Mouse (Mus musculus) midbrain, embryonic 10.5 days (tissue): Measurements from ENCODE around the gene Pdhx. TPM values are rescaled to one million over a fixed set of nuclear protein-coding genes. Genes with fewer than 3 reads are reported as not detected.

Source experiments
- DNase-seq: peaks from one replicate; pipeline ENCODE4 v3.0.0-alpha.2; 2017; ENCODE audit warnings: low spot score
- H3K27ac ChIP-seq: fragments of 300-500 bp; sonication (generic); replicated peaks from 2 replicates; pipeline ENCODE4 v1.5.1; 2016; ENCODE audit warnings: mild to moderate bottlenecking
- H3K27me3 ChIP-seq: fragments of 300-500 bp; sonication (generic); 2 replicates; pipeline ENCODE4 v1.6.1; 2016; ENCODE audit warnings: low read depth, mild to moderate bottlenecking; ENCODE audit not compliant: poor library complexity, severe bottlenecking
- H3K36me3 ChIP-seq: fragments of 300-500 bp; sonication (generic); 2 replicates; pipeline ENCODE4 v1.6.1; 2016; ENCODE audit warnings: mild to moderate bottlenecking, moderate library complexity
- H3K4me1 ChIP-seq: fragments of 300-500 bp; sonication (generic); 2 replicates; pipeline ENCODE4 v1.6.1; 2016
- H3K4me3 ChIP-seq: fragments of 300-500 bp; sonication (generic); 2 replicates; pipeline ENCODE4 v1.5.1; 2016; ENCODE audit warnings: mild to moderate bottlenecking, moderate library complexity
- H3K9me3 ChIP-seq: fragments of 300-500 bp; sonication (generic); replicated peaks from 2 replicates; pipeline ENCODE4 v1.6.1; 2016; ENCODE audit warnings: mild to moderate bottlenecking
- WGBS: fragments of 180-500 bp; shearing (Covaris S2); methylation state at CpG from one replicate; pipeline ENCODE4 v1.1.7; 2016; 5-methylcytosine and 5-hydroxymethylcytosine counted together
- polyA plus RNA-seq: library from polyadenylated mRNA; unstranded; fragments of >200 nt; fragmentation: Nextera tagmentation; extraction: Ambion mirVana; gene quantifications from 2 replicates; pipeline ENCODE4 v1.2.1, GENCODE M21; 2016

The Pdhx gene
- polyA plus RNA-seq, 1 experiment from 2014 or later, result 41.3 TPM

GRCm38 (mm10) chr2:102979519-102979918 is 93.8 kb downstream of the Pdhx start:
- Histone ChIP-seq H3K27ac (no peak overlapping the region), H3K27me3 (no peaks in the 10 kb centered on the region), H3K4me1 (no peaks in the 10 kb centered on the region), H3K9me3 (no peaks in the 10 kb centered on the region), H3K36me3 (no peaks in the 10 kb centered on the region), H3K4me3 (no peak overlapping the region)
- 92% methylated on average over 2 of the region's 2 CpGs for WGBS
- no peak for DNase-seq

DNA sequence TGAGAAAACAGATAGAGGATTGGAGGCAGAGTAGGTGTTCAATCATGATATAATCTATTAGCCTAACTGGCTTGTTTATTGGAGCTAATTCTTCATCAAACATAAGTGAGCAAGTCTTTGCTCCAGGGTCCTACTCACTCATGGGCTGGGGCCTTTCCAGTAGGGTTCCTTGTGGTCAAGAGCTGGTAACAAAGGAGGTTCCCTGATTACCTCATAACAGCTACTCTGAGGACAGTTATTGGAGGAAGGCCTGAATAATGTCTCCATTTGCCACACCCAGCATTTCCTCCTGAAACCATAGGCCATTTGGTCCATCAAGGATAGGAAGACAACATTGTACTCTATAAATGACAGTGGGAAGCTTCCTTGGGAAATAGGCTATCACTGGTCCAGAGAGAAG is 94.2 kb downstream of the Pdhx start:
- Histone ChIP-seq H3K27ac (no peak overlapping the region), H3K4me3 (no peak overlapping the region), H3K4me1 (no peaks in the 10 kb centered on the region), H3K36me3 (no peaks in the 10 kb centered on the region), H3K27me3 (no peaks in the 10 kb centered on the region), H3K9me3 (no peaks in the 10 kb centered on the region)
- no peak for DNase-seq

DNA sequence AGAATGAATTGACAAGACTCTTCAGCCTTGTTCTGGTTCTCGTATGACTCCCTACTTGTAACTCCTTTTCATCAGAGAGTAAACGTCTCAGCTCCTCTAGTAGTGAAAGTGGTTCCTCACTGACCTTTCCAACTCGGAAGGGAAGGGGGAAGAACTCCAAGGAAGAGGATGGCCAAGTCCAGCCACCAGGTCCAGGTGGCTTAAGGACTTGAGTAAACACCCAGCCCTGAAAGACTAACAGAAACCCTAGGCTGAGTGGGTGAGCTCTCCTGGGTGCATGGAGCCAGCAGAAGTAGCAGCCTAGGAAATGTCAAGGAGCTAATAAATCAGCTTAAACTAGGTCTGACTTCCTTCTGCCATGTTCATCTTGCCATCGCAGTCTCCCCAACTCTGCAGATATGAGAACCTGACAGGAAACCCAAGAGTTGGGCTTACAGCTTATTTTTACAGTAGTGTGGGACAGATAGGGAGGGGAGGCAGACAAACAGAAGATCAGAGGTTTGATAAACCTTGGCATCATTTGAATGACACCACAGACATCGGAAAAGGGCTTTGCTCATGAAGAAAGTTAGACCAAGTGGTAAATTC is 97.9 kb downstream of the Pdhx start:
- 88% methylated on average over 5 of the region's 5 CpGs for whole genome bisulfite sequencing

GRCm38 (mm10) chr2:102973115-102973514 is 100.2 kb downstream of the Pdhx start:
- no peaks in the 10 kb centered on the region for H3K4me1 ChIP-seq
- H3K27me3 ChIP-seq, result no peaks in the 10 kb centered on the region
- no peak for DNase-seq
- H3K36me3 ChIP-seq, result no peaks in the 10 kb centered on the region
- no peaks in the 10 kb centered on the region for H3K9me3 ChIP-seq
- H3K27ac ChIP-seq, result no peak overlapping the region
- 92% methylated on average over 3 of the region's 3 CpGs for WGBS
- no peak overlapping the region for H3K4me3 ChIP-seq

More for the DNA sequence above, 97.9 kb downstream of the Pdhx start:
- Histone ChIP-seq H3K27ac (no peak overlapping the region), H3K27me3 (no peaks in the 10 kb centered on the region), H3K36me3 (no peaks in the 10 kb centered on the region), H3K4me3 (no peak overlapping the region), H3K4me1 (no peaks in the 10 kb centered on the region), H3K9me3 (no peaks in the 10 kb centered on the region)
- no peak for DNase-seq

- Histone ChIP-seq H3K36me3 (no peaks in the 10 kb centered on the region), H3K9me3 (no peaks in the 10 kb centered on the region), H3K4me3 (no peak overlapping the region), H3K4me1 (no peaks in the 10 kb centered on the region), H3K27ac (no peak overlapping the region), H3K27me3 (no peaks in the 10 kb centered on the region)
- no peak for DNase-seq
- WGBS, result 57% methylated on average over 5 of the region's 5 CpGs
Observed at GRCm38 (mm10) chr2:102972575-102972974, 100.7 kb downstream of the Pdhx start.

- Histone ChIP-seq H3K9me3 (no peaks in the 10 kb centered on the region), H3K4me1 (no peaks in the 10 kb centered on the region), H3K27ac (no peak overlapping the region), H3K4me3 (no peak overlapping the region), H3K36me3 (no peaks in the 10 kb centered on the region), H3K27me3 (no peaks in the 10 kb centered on the region)
- DNase-seq, result no peak
Observed at GRCm38 (mm10) chr2:102971951-102972350, 101.4 kb downstream of the Pdhx start.

Other genes with a start within 250 kb of the Pdhx start
- gene Cd44, start 171.8 kb downstream of the Pdhx start, polyA plus RNA-seq, result 2.9 and 3.4 TPM in 2 replicates
- 62.3 and 64.5 TPM in 2 replicates for gene Apip, start 162 bp upstream of the Pdhx start, polyA plus RNA-seq
- not detected in 2 replicates for gene Ehf, start 229.8 kb upstream of the Pdhx start, polyA plus RNA-seq